Mouse (Mus musculus): ENCODE data around the gene Ap5b1. TPM values are rescaled to one million over a fixed set of nuclear protein-coding genes. Genes with fewer than 3 reads are reported as not detected.

The Ap5b1 gene
- polyA plus RNA-seq, 1 experiment from 2014 or later, result 2.6 TPM

GRCm38 (mm10) chr19:5561252-5561790 lies 6.5 kb upstream of the Ap5b1 start:
- H3K9ac ChIP-seq (replicated peaks; ENCODE audit: low read depth, low read length), result no peak overlapping the region
- peak overlapping the region; percentile 27; the same call in 1 of the 2 replicates for H3K4me3 ChIP-seq (ENCODE audit: low read depth, low read length)
- no peak for ATAC-seq (ENCODE audit: low read depth)
- H3K4me1 ChIP-seq (ENCODE audit: control insufficient read depth, insufficient read depth, low read length), result peaks cover 12% of the 10 kb centered on the region
- no peak overlapping the region for H3K27ac ChIP-seq (ENCODE audit: low read depth, low read length)
- H3K36me3 ChIP-seq (ENCODE audit: control insufficient read depth, insufficient read depth, low read length), result no peaks in the 10 kb centered on the region
- WGBS, result 16% methylated on average over 10 of the region's 10 CpGs
- no peaks in the 10 kb centered on the region for H3K9me3 ChIP-seq (ENCODE audit: control insufficient read depth, low read length)
- H3K4me2 ChIP-seq (ENCODE audit: low read depth, low read length), result peak overlapping the region; percentile 50; the same call in 1 of the 2 replicates
- peaks cover 59% of the 10 kb centered on the region for H3K27me3 ChIP-seq (ENCODE audit: control insufficient read depth, insufficient read depth, low read length)

- no peak for ATAC-seq (ENCODE audit: low read depth)
- no peaks in the 10 kb centered on the region for H3K36me3 ChIP-seq (ENCODE audit: control insufficient read depth, insufficient read depth, low read length)
- no peak overlapping the region for H3K9ac ChIP-seq (replicated peaks; ENCODE audit: low read depth, low read length)
- H3K9me3 ChIP-seq (ENCODE audit: control insufficient read depth, low read length), result no peaks in the 10 kb centered on the region
- no peak overlapping the region for H3K4me2 ChIP-seq (ENCODE audit: low read depth, low read length)
- peaks cover 14% of the 10 kb centered on the region for H3K4me1 ChIP-seq (ENCODE audit: control insufficient read depth, insufficient read depth, low read length)
- no peak overlapping the region for H3K27ac ChIP-seq (ENCODE audit: low read depth, low read length)
- H3K27me3 ChIP-seq (ENCODE audit: control insufficient read depth, insufficient read depth, low read length), result peaks cover 55% of the 10 kb centered on the region
- WGBS, result 53% methylated on average over 3 of the region's 3 CpGs
- H3K4me3 ChIP-seq (ENCODE audit: low read depth, low read length), result no peak overlapping the region
Measured at GRCm38 (mm10) chr19:5561886-5562285, 5.9 kb upstream of the Ap5b1 start.

- Histone ChIP-seq H3K27ac (ENCODE audit: low read depth, low read length) (no peak overlapping the region), H3K36me3 (ENCODE audit: control insufficient read depth, insufficient read depth, low read length) (no peaks in the 10 kb centered on the region), H3K4me1 (ENCODE audit: control insufficient read depth, insufficient read depth, low read length) (peaks cover 19% of the 10 kb centered on the region), H3K9me3 (ENCODE audit: control insufficient read depth, low read length) (no peaks in the 10 kb centered on the region), H3K9ac (replicated peaks; ENCODE audit: low read depth, low read length) (no peak overlapping the region), H3K4me3 (ENCODE audit: low read depth, low read length) (no peak overlapping the region), H3K27me3 (ENCODE audit: control insufficient read depth, insufficient read depth, low read length) (peaks cover 50% of the 10 kb centered on the region), H3K4me2 (ENCODE audit: low read depth, low read length) (no peak overlapping the region)
- ATAC-seq (ENCODE audit: low read depth), result no peak
- 89% methylated on average over 10 of the region's 10 CpGs for WGBS
Measured at GRCm38 (mm10) chr19:5562776-5563175, 5.0 kb upstream of the Ap5b1 start.

GRCm38 (mm10) chr19:5566316-5566715 lies 1.5 kb upstream of the Ap5b1 start:
- Histone ChIP-seq H3K9me3 (ENCODE audit: control insufficient read depth, low read length) (no peaks in the 10 kb centered on the region), H3K4me2 (ENCODE audit: low read depth, low read length) (no peak overlapping the region), H3K4me3 (ENCODE audit: low read depth, low read length) (no peak overlapping the region)

GRCm38 (mm10) chr19:5567180-5567533 lies 668 bp upstream of the Ap5b1 start:
- Histone ChIP-seq H3K4me2 (ENCODE audit: low read depth, low read length) (peak overlapping the region; percentile 85), H3K36me3 (ENCODE audit: control insufficient read depth, insufficient read depth, low read length) (no peaks in the 10 kb centered on the region), H3K9me3 (ENCODE audit: control insufficient read depth, low read length) (no peaks in the 10 kb centered on the region), H3K9ac (replicated peaks; ENCODE audit: low read depth, low read length) (peak overlapping the region; percentile 78), H3K27ac (ENCODE audit: low read depth, low read length) (peak overlapping the region; percentile 85; the same call in 1 of the 2 replicates), H3K4me3 (ENCODE audit: low read depth, low read length) (peak overlapping the region; percentile 72), H3K4me1 (ENCODE audit: control insufficient read depth, insufficient read depth, low read length) (0 out of 2 replicates have a peak, but pooled peaks cover 10% of the 10 kb centered on the region), H3K27me3 (ENCODE audit: control insufficient read depth, insufficient read depth, low read length) (peaks cover 6% of the 10 kb centered on the region)
- ATAC-seq (ENCODE audit: low read depth), result peak; percentile 41
- WGBS, result 2% methylated on average over 26 of the region's 26 CpGs

More at GRCm38 (mm10) chr19:5566316-5566715, 1.5 kb upstream of the Ap5b1 start:
- no peak overlapping the region for H3K27ac ChIP-seq (ENCODE audit: low read depth, low read length)
- no peak for ATAC-seq (ENCODE audit: low read depth)
- 49% methylated on average over 5 of the region's 5 CpGs for whole genome bisulfite sequencing
- no peak overlapping the region for H3K9ac ChIP-seq (replicated peaks; ENCODE audit: low read depth, low read length)
- H3K27me3 ChIP-seq (ENCODE audit: control insufficient read depth, insufficient read depth, low read length), result peaks cover 14% of the 10 kb centered on the region
- H3K4me1 ChIP-seq (ENCODE audit: control insufficient read depth, insufficient read depth, low read length), result 0 out of 2 replicates have a peak, but pooled peaks cover 10% of the 10 kb centered on the region
- no peaks in the 10 kb centered on the region for H3K36me3 ChIP-seq (ENCODE audit: control insufficient read depth, insufficient read depth, low read length)

- H3K4me1 ChIP-seq (ENCODE audit: control insufficient read depth, insufficient read depth, low read length), result 0 out of 2 replicates have a peak, but pooled peaks cover 10% of the 10 kb centered on the region
- no peak for ATAC-seq (ENCODE audit: low read depth)
- H3K9me3 ChIP-seq (ENCODE audit: control insufficient read depth, low read length), result no peaks in the 10 kb centered on the region
- H3K4me2 ChIP-seq (ENCODE audit: low read depth, low read length), result peak overlapping the region; percentile 85
- WGBS, result 9% methylated on average over 27 of the region's 27 CpGs
- no peak overlapping the region for H3K27ac ChIP-seq (ENCODE audit: low read depth, low read length)
- H3K9ac ChIP-seq (replicated peaks; ENCODE audit: low read depth, low read length), result peak overlapping the region; percentile 78; the same call in 1 of the 2 replicates
- H3K36me3 ChIP-seq (ENCODE audit: control insufficient read depth, insufficient read depth, low read length), result no peaks in the 10 kb centered on the region
- H3K27me3 ChIP-seq (ENCODE audit: control insufficient read depth, insufficient read depth, low read length), result no peaks in the 10 kb centered on the region; the same call in 1 of the 2 replicates
- H3K4me3 ChIP-seq (ENCODE audit: low read depth, low read length), result peak overlapping the region; percentile 72
Measured at GRCm38 (mm10) chr19:5568470-5569140, 780 bp downstream of the Ap5b1 start.

GRCm38 (mm10) chr19:5569521-5569920 lies 1.7 kb downstream of the Ap5b1 start:
- no peak for ATAC-seq (ENCODE audit: low read depth)
- no peak overlapping the region for H3K4me2 ChIP-seq (ENCODE audit: low read depth, low read length)

GRCm38 (mm10) chr19:5570353-5571246 lies 2.8 kb downstream of the Ap5b1 start:
- Histone ChIP-seq H3K36me3 (ENCODE audit: control insufficient read depth, insufficient read depth, low read length) (no peaks in the 10 kb centered on the region), H3K4me3 (ENCODE audit: low read depth, low read length) (no peak overlapping the region), H3K9me3 (ENCODE audit: control insufficient read depth, low read length) (no peaks in the 10 kb centered on the region), H3K27ac (ENCODE audit: low read depth, low read length) (no peak overlapping the region), H3K4me2 (ENCODE audit: low read depth, low read length) (no peak overlapping the region), H3K9ac (replicated peaks; ENCODE audit: low read depth, low read length) (no peak overlapping the region), H3K4me1 (ENCODE audit: control insufficient read depth, insufficient read depth, low read length) (0 out of 2 replicates have a peak, but pooled peaks cover 10% of the 10 kb centered on the region), H3K27me3 (ENCODE audit: control insufficient read depth, insufficient read depth, low read length) (no peaks in the 10 kb centered on the region; the same call in 1 of the 2 replicates)
- no peak for ATAC-seq (ENCODE audit: low read depth)
- 88% methylated on average over 32 of the region's 32 CpGs for WGBS

More at GRCm38 (mm10) chr19:5569521-5569920, 1.7 kb downstream of the Ap5b1 start:
- Histone ChIP-seq H3K9ac (replicated peaks; ENCODE audit: low read depth, low read length) (no peak overlapping the region), H3K4me1 (ENCODE audit: control insufficient read depth, insufficient read depth, low read length) (0 out of 2 replicates have a peak, but pooled peaks cover 10% of the 10 kb centered on the region), H3K9me3 (ENCODE audit: control insufficient read depth, low read length) (no peaks in the 10 kb centered on the region), H3K36me3 (ENCODE audit: control insufficient read depth, insufficient read depth, low read length) (no peaks in the 10 kb centered on the region), H3K27me3 (ENCODE audit: control insufficient read depth, insufficient read depth, low read length) (no peaks in the 10 kb centered on the region; the same call in 1 of the 2 replicates), H3K4me3 (ENCODE audit: low read depth, low read length) (no peak overlapping the region), H3K27ac (ENCODE audit: low read depth, low read length) (no peak overlapping the region)
- WGBS, result 93% methylated on average over 10 of the region's 10 CpGs

All from neural tube, embryonic 14.5 days (tissue).